Mouse (Mus musculus): ENCODE results near the gene Prdm10. TPM values are rescaled to one million over a fixed set of nuclear protein-coding genes. Genes with fewer than 3 reads are reported as not detected.

The Prdm10 gene
- polyA plus RNA-seq, 1 experiment, result 9.3 TPM

DNA sequence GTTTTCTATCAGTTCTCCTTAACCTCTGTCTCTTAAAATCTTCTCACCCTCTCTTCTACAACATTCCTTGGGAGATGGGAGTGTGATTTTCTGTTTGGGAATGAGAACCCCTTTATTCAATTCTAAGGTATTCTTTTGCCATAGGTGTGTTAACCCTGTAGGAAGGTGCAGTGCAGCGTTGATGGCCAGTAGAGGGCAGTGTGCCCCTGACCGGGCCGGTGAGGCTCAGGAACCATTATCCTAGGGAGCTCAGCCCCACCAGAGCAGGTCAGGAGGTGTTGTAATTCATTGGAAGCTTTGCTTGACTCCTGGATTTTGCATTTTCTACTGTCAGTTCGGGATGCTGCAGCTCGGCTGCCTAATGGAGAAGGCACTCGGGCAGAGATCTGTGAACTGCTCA is 124.9 kb downstream of the Prdm10 start:
- H3K36me3 ChIP-seq (ENCODE audit: control insufficient read depth, insufficient read depth, low read length), result peaks cover 72% of the 10 kb centered on the region
- TF ChIP-seq CTCF (IDR thresholded peaks at IDR 0.05; ENCODE audit: extremely low read depth, insufficient read length, insufficient replicate concordance, low read depth, low read length) (peak; percentile 90; the same call in 1 of the 2 replicates), POLR2A (IDR thresholded peaks at IDR 0.05; ENCODE audit: low read depth, low read length) (no peak)
- no peak overlapping the region for H3K4me3 ChIP-seq (ENCODE audit: low read depth, low read length)
- WGBS, result 41% methylated on average over 6 of the region's 6 CpGs
- no peak overlapping the region for H3K27ac ChIP-seq (ENCODE audit: insufficient read depth, low read depth, low read length)
- no peaks in the 10 kb centered on the region for H3K27me3 ChIP-seq (ENCODE audit: control insufficient read depth, insufficient read depth, low read length)
- no peaks in the 10 kb centered on the region for H3K4me1 ChIP-seq (ENCODE audit: control insufficient read depth, insufficient read depth, insufficient read length, low read length)

DNA sequence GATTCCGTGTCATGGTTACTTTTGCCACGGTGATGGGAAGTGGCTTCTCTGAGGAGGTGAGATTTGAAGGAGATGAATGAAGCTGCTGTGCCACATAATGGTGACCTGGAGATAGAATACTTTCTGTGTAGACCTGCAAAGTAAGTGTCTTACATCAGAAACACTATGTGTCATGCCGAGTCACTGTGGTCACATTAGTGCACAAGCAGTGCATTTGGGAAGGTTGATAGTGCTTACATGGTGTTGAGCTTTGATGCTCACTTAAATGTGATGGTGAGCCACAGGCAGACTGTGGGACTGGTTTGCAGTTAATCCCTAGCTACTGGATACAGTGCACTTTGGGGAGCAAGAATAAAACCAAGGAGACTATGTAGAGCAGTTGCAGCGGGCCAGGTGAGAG is 131.8 kb downstream of the Prdm10 start:
- WGBS, result 89% methylated on average over 4 of the region's 4 CpGs
- peaks cover 79% of the 10 kb centered on the region for H3K36me3 ChIP-seq (ENCODE audit: control insufficient read depth, insufficient read depth, low read length)

DNA sequence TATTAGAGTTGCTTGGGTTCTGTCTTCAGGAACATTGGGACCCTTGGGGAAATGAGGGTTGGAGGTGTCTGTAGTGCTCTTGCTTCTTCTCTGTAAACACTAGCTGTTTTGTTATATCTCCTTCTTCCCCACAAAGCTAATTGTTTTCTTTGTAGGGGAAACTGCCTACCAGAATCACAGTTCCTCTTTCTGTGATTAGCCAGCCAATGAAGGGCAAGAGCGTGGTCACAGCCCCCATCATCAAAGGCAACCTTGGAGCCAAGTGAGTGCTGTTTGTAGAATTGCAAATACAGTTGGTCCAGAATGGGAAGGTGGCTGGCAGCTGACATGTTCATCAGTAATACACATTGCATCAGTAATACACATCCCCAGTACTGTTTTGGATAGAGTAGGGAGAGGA is 138.5 kb downstream of the Prdm10 start:
- Histone ChIP-seq H3K4me1 (ENCODE audit: control insufficient read depth, insufficient read depth, insufficient read length, low read length) (0 out of 2 replicates have a peak, but pooled peaks cover 1% of the 10 kb centered on the region), H3K4me3 (ENCODE audit: low read depth, low read length) (no peak overlapping the region), H3K27ac (ENCODE audit: insufficient read depth, low read depth, low read length) (no peak overlapping the region), H3K27me3 (ENCODE audit: control insufficient read depth, insufficient read depth, low read length) (no peaks in the 10 kb centered on the region), H3K36me3 (ENCODE audit: control insufficient read depth, insufficient read depth, low read length) (peaks cover 63% of the 10 kb centered on the region)
- 92% methylated on average over 1 of the region's 1 CpGs for WGBS
- TF ChIP-seq POLR2A (IDR thresholded peaks at IDR 0.05; ENCODE audit: low read depth, low read length) (no peak), CTCF (IDR thresholded peaks at IDR 0.05; ENCODE audit: extremely low read depth, insufficient read length, insufficient replicate concordance, low read depth, low read length) (no peak)

More for the DNA sequence above, 131.8 kb downstream of the Prdm10 start:
- Histone ChIP-seq H3K4me1 (ENCODE audit: control insufficient read depth, insufficient read depth, insufficient read length, low read length) (0 out of 2 replicates have a peak, but pooled peaks cover 1% of the 10 kb centered on the region), H3K27me3 (ENCODE audit: control insufficient read depth, insufficient read depth, low read length) (no peaks in the 10 kb centered on the region), H3K4me3 (ENCODE audit: low read depth, low read length) (no peak overlapping the region), H3K27ac (ENCODE audit: insufficient read depth, low read depth, low read length) (no peak overlapping the region)
- TF ChIP-seq POLR2A (IDR thresholded peaks at IDR 0.05; ENCODE audit: low read depth, low read length) (no peak), CTCF (IDR thresholded peaks at IDR 0.05; ENCODE audit: extremely low read depth, insufficient read length, insufficient replicate concordance, low read depth, low read length) (no peak)

DNA sequence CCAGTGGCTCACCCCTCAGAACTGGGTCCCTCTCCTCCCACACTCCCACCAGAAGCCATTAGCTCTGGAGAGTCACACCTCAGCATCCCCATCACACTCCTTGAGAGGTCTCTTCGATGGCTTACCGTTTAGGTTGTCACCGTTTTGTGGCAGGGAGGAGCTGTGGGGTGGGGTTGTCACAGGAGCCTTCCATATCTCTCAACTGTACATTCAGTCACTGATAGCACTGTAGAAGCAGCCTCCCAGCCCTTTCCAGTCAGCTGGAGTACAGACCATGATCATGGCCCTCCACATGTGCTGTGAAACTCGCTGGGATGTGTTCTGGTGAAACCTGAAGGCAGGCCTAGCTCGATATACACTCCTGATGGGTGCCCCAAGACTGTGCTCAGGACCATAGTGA is 141.8 kb downstream of the Prdm10 start:
- WGBS, result 58% methylated on average over 5 of the region's 5 CpGs
- Histone ChIP-seq H3K4me1 (ENCODE audit: control insufficient read depth, insufficient read depth, insufficient read length, low read length) (no peaks in the 10 kb centered on the region), H3K4me3 (ENCODE audit: low read depth, low read length) (no peak overlapping the region), H3K27me3 (ENCODE audit: control insufficient read depth, insufficient read depth, low read length) (no peaks in the 10 kb centered on the region), H3K27ac (ENCODE audit: insufficient read depth, low read depth, low read length) (no peak overlapping the region), H3K36me3 (ENCODE audit: control insufficient read depth, insufficient read depth, low read length) (peaks cover 48% of the 10 kb centered on the region)
- TF ChIP-seq CTCF (IDR thresholded peaks at IDR 0.05; ENCODE audit: extremely low read depth, insufficient read length, insufficient replicate concordance, low read depth, low read length), result no peak
- no peak for TF ChIP-seq POLR2A (IDR thresholded peaks at IDR 0.05; ENCODE audit: low read depth, low read length)

DNA sequence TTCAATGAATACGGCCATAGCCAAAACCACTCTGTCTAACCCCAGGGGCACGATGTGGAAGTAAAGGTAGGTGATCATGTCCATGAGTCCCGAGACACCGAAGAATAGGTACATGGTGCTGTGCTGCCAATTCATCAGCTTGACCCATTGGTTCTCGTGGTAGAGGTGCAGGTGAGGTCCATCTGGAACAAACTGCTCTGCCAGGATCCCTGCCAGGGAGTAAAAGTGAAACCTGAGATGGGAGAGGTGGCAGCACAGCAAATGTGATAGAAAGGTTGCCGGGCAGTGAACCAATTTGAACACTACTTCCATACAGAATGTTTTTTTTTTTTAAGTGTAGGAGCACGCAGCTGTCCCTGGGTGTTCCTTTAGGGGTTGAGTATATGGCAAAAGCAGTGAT is 148.6 kb downstream of the Prdm10 start:
- H3K36me3 ChIP-seq (ENCODE audit: control insufficient read depth, insufficient read depth, low read length), result peaks cover 29% of the 10 kb centered on the region
- no peak overlapping the region for H3K27ac ChIP-seq (ENCODE audit: insufficient read depth, low read depth, low read length)

DNA sequence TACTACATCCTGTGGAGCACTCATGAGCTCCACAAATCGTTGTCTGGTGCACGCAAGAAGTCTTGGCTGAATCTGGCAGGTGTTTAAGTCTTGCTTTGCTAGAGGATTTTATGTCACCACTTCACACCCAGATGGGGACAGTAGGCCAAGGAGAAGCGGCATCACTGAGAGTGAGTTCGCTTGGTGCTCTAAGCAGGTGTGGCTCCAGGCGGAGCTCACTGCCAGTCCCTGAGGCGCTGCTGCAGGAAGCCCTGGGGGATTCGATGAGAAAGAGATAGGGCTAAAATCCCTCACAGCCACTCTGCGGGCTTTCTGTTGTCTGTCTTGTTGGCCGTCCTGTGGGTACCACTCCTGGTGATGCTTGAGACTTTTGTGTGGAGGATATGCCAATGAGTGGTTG is 149.7 kb downstream of the Prdm10 start:
- Histone ChIP-seq H3K27me3 (ENCODE audit: control insufficient read depth, insufficient read depth, low read length) (no peaks in the 10 kb centered on the region), H3K4me1 (ENCODE audit: control insufficient read depth, insufficient read depth, insufficient read length, low read length) (peaks cover 11% of the 10 kb centered on the region), H3K36me3 (ENCODE audit: control insufficient read depth, insufficient read depth, low read length) (peaks cover 32% of the 10 kb centered on the region), H3K27ac (ENCODE audit: insufficient read depth, low read depth, low read length) (no peak overlapping the region), H3K4me3 (ENCODE audit: low read depth, low read length) (no peak overlapping the region)
- 54% methylated on average over 9 of the region's 9 CpGs for WGBS
- TF ChIP-seq POLR2A (IDR thresholded peaks at IDR 0.05; ENCODE audit: low read depth, low read length) (no peak), CTCF (IDR thresholded peaks at IDR 0.05; ENCODE audit: extremely low read depth, insufficient read length, insufficient replicate concordance, low read depth, low read length) (no peak)

More for the DNA sequence above, 148.6 kb downstream of the Prdm10 start:
- H3K4me1 ChIP-seq (ENCODE audit: control insufficient read depth, insufficient read depth, insufficient read length, low read length), result peaks cover 10% of the 10 kb centered on the region
- H3K4me3 ChIP-seq (ENCODE audit: low read depth, low read length), result no peak overlapping the region
- no peak for TF ChIP-seq POLR2A (IDR thresholded peaks at IDR 0.05; ENCODE audit: low read depth, low read length)
- TF ChIP-seq CTCF (IDR thresholded peaks at IDR 0.05; ENCODE audit: extremely low read depth, insufficient read length, insufficient replicate concordance, low read depth, low read length), result no peak
- WGBS, result 50% methylated on average over 7 of the region's 7 CpGs
- H3K27me3 ChIP-seq (ENCODE audit: control insufficient read depth, insufficient read depth, low read length), result no peaks in the 10 kb centered on the region

Other genes with a start within 250 kb of the Prdm10 start
- 2.8 and 5.3 TPM in 2 replicates for gene Zbtb44, start 249.9 kb upstream of the Prdm10 start, polyA plus RNA-seq (2012; rRNA removed)
- gene St14, start 148.7 kb upstream of the Prdm10 start, polyA plus RNA-seq (2012; rRNA removed), result 132 and 279 TPM in 2 replicates
- 93.8 and 147 TPM in 2 replicates for gene Aplp2, start 68.7 kb upstream of the Prdm10 start, polyA plus RNA-seq (2012; rRNA removed)
- gene Nfrkb, start 105.7 kb downstream of the Prdm10 start, polyA plus RNA-seq (2012; rRNA removed), result 8.0 and 11.1 TPM in 2 replicates
- 179 and 335 TPM in 2 replicates for gene Tmem45b, start 183.9 kb downstream of the Prdm10 start, polyA plus RNA-seq (2012; rRNA removed)

All from small intestine, adult 2 months (tissue).